Mouse (Mus musculus) kidney, embryonic 16.5 days (tissue): ENCODE data around the gene Tcp11l2. TPM values are rescaled to one million over a fixed set of nuclear protein-coding genes. Genes with fewer than 3 reads are reported as not detected.

Experiments
- ATAC-seq: fragments of 200-750 bp; cut with Nextera tagmentation; 2 replicates; pipeline ENCODE4 v1.8.0; 2017; ENCODE audit warnings: moderate TSS enrichment; ENCODE audit not compliant: low FRiP score, low TSS enrichment
- H3K27ac ChIP-seq: fragments of 300-500 bp; sonication (generic); 2 replicates; pipeline ENCODE4 v1.5.1; 2014; ENCODE audit warnings: low read length
- H3K27me3 ChIP-seq: fragments of 300-500 bp; sonication (generic); 2 replicates; pipeline ENCODE4 v1.6.1; 2014; ENCODE audit warnings: low read length, control low read depth, mixed read lengths; ENCODE audit not compliant: insufficient read depth
- H3K36me3 ChIP-seq: fragments of 300-500 bp; sonication (generic); 2 replicates; pipeline ENCODE4 v1.6.1; 2014; ENCODE audit warnings: low read length, control low read depth, mixed read lengths; ENCODE audit not compliant: insufficient read depth
- H3K4me1 ChIP-seq: fragments of 300-500 bp; sonication (generic); 2 replicates; pipeline ENCODE4 v1.6.1; 2014; ENCODE audit warnings: low read length, control low read depth, mixed read lengths; ENCODE audit not compliant: insufficient read depth
- H3K4me2 ChIP-seq: fragments of 300-500 bp; sonication (generic); replicated peaks from 2 replicates; pipeline ENCODE4 v1.6.1; 2014; ENCODE audit warnings: low read depth, low read length
- H3K4me3 ChIP-seq: fragments of 300-500 bp; sonication (generic); 2 replicates; pipeline ENCODE4 v1.5.1; 2014; ENCODE audit warnings: mild to moderate bottlenecking, low read length
- H3K9ac ChIP-seq: fragments of 300-500 bp; sonication (generic); replicated peaks from 2 replicates; pipeline ENCODE4 v1.6.1; 2014; ENCODE audit warnings: low read length
- H3K9me3 ChIP-seq: fragments of 300-500 bp; sonication (generic); 2 replicates; pipeline ENCODE4 v1.6.1; 2016; ENCODE audit warnings: low read length, control low read depth
- WGBS: fragments of 180-500 bp; shearing (Covaris S2); extraction: QIAGEN DNeasy Blood & Tissue Kit; methylation state at CpG from one replicate; pipeline ENCODE4 v1.1.7; 2014; 5-methylcytosine and 5-hydroxymethylcytosine counted together
- polyA plus RNA-seq: library from polyadenylated mRNA; unstranded; fragments of >200 nt; fragmentation: Nextera tagmentation; extraction: Ambion mirVana; gene quantifications from 2 replicates; pipeline ENCODE4 v1.2.1, GENCODE M21; 2015

Tcp11l2 gene
- polyA plus RNA-seq, 1 experiment from 2014 or later: 21.2 TPM

GRCm38 (mm10) chr10:84613366-84613765, 36.9 kb downstream of the Tcp11l2 start:
- Histone ChIP-seq H3K27me3 (no peaks in the 10 kb centered on the region), H3K27ac (no peak overlapping the region), H3K36me3 (no peaks in the 10 kb centered on the region), H3K4me2 (no peak overlapping the region), H3K4me3 (no peak overlapping the region), H3K4me1 (no peaks in the 10 kb centered on the region), H3K9ac (no peak overlapping the region), H3K9me3 (no peaks in the 10 kb centered on the region)
- ATAC-seq: no peak
- WGBS: 87% methylated on average over 8 of the region's 8 CpGs

GRCm38 (mm10) chr10:84615076-84615475, 38.6 kb downstream of the Tcp11l2 start:
- Histone ChIP-seq H3K4me3 (no peak overlapping the region), H3K27me3 (no peaks in the 10 kb centered on the region), H3K9me3 (no peaks in the 10 kb centered on the region), H3K4me1 (no peaks in the 10 kb centered on the region), H3K9ac (no peak overlapping the region), H3K4me2 (no peak overlapping the region), H3K27ac (no peak overlapping the region), H3K36me3 (no peaks in the 10 kb centered on the region)
- ATAC-seq: no peak
- 67% methylated on average over 3 of the region's 3 CpGs for WGBS

GRCm38 (mm10) chr10:84621826-84622790, 45.7 kb downstream of the Tcp11l2 start, which contains the start of gene Polr3b:
Polr3b (plus strand) TSS chr10:84622292.
- Histone ChIP-seq H3K4me2 (peak within 1 kb of the TSS; percentile 81), H3K9me3 (no peaks in the 10 kb centered on the region), H3K27ac (peak within 1 kb of the TSS; percentile 99), H3K4me3 (peak within 1 kb of the TSS; percentile 84), H3K4me1 (peaks cover 14% of the 10 kb centered on the region), H3K27me3 (no peaks in the 10 kb centered on the region), H3K9ac (peak within 1 kb of the TSS; percentile 84), H3K36me3 (no peaks in the 10 kb centered on the region)
- peak; percentile 97 for ATAC-seq
- WGBS: 7% methylated on average over 53 of the region's 53 CpGs

- no peak overlapping the region for H3K4me3 ChIP-seq
- H3K9me3 ChIP-seq: no peaks in the 10 kb centered on the region
- no peaks in the 10 kb centered on the region for H3K27me3 ChIP-seq
- H3K4me2 ChIP-seq: no peak overlapping the region
- ATAC-seq: no peak
- H3K36me3 ChIP-seq: peaks cover 31% of the 10 kb centered on the region
- H3K9ac ChIP-seq: no peak overlapping the region
- WGBS: 61% methylated on average over 5 of the region's 5 CpGs
- no peaks in the 10 kb centered on the region for H3K4me1 ChIP-seq
- H3K27ac ChIP-seq: no peak overlapping the region
Observed at GRCm38 (mm10) chr10:84631182-84631581, 54.8 kb downstream of the Tcp11l2 start.

- H3K4me1 ChIP-seq: no peaks in the 10 kb centered on the region
- no peaks in the 10 kb centered on the region for H3K27me3 ChIP-seq
- H3K36me3 ChIP-seq: peaks cover 38% of the 10 kb centered on the region
- ATAC-seq: no peak
- H3K27ac ChIP-seq: no peak overlapping the region
- no peak overlapping the region for H3K9ac ChIP-seq
- no peak overlapping the region for H3K4me2 ChIP-seq
- 90% methylated on average over 4 of the region's 4 CpGs for WGBS
- H3K9me3 ChIP-seq: no peaks in the 10 kb centered on the region
- no peak overlapping the region for H3K4me3 ChIP-seq
Observed at GRCm38 (mm10) chr10:84632005-84632404, 55.6 kb downstream of the Tcp11l2 start.

GRCm38 (mm10) chr10:84636656-84637055, 60.2 kb downstream of the Tcp11l2 start:
- Histone ChIP-seq H3K9me3 (no peaks in the 10 kb centered on the region), H3K36me3 (peaks cover 43% of the 10 kb centered on the region)

GRCm38 (mm10) chr10:84638382-84638781, 62.0 kb downstream of the Tcp11l2 start:
- no peaks in the 10 kb centered on the region for H3K4me1 ChIP-seq
- no peak overlapping the region for H3K4me2 ChIP-seq
- H3K27ac ChIP-seq: no peak overlapping the region
- no peaks in the 10 kb centered on the region for H3K27me3 ChIP-seq
- no peaks in the 10 kb centered on the region for H3K9me3 ChIP-seq
- no peak for ATAC-seq
- no peak overlapping the region for H3K4me3 ChIP-seq
- H3K9ac ChIP-seq: no peak overlapping the region
- peaks cover 45% of the 10 kb centered on the region for H3K36me3 ChIP-seq
- WGBS: 86% methylated on average over 4 of the region's 4 CpGs

More at GRCm38 (mm10) chr10:84636656-84637055, 60.2 kb downstream of the Tcp11l2 start:
- no peaks in the 10 kb centered on the region for H3K4me1 ChIP-seq
- H3K9ac ChIP-seq: no peak overlapping the region
- H3K27ac ChIP-seq: no peak overlapping the region
- 92% methylated on average over 10 of the region's 10 CpGs for WGBS
- H3K4me3 ChIP-seq: no peak overlapping the region
- no peak overlapping the region for H3K4me2 ChIP-seq
- ATAC-seq: no peak
- no peaks in the 10 kb centered on the region for H3K27me3 ChIP-seq

- Histone ChIP-seq H3K27me3 (no peaks in the 10 kb centered on the region), H3K4me3 (no peak overlapping the region), H3K4me2 (no peak overlapping the region), H3K27ac (no peak overlapping the region), H3K36me3 (peaks cover 40% of the 10 kb centered on the region), H3K4me1 (no peaks in the 10 kb centered on the region), H3K9ac (no peak overlapping the region), H3K9me3 (no peaks in the 10 kb centered on the region)
- WGBS: 60% methylated on average over 4 of the region's 4 CpGs
- ATAC-seq: no peak
Observed at GRCm38 (mm10) chr10:84639525-84640287, 63.3 kb downstream of the Tcp11l2 start.

GRCm38 (mm10) chr10:84640861-84641260, 64.4 kb downstream of the Tcp11l2 start:
- Histone ChIP-seq H3K4me2 (no peak overlapping the region), H3K4me3 (no peak overlapping the region), H3K27me3 (no peaks in the 10 kb centered on the region), H3K27ac (no peak overlapping the region), H3K9ac (no peak overlapping the region), H3K4me1 (0 out of 2 replicates have a peak, but pooled peaks cover 4% of the 10 kb centered on the region), H3K9me3 (no peaks in the 10 kb centered on the region), H3K36me3 (peaks cover 33% of the 10 kb centered on the region)
- ATAC-seq: no peak
- whole genome bisulfite sequencing: 86% methylated on average over 7 of the region's 7 CpGs
